Mouse (Mus musculus): ENCODE measurements at regions not wholly inside any gene's neighbourhood (a gene's known extent, or its start where the extent isn't known, plus 50 kb on each side); places are given as distances from the start of the nearest gene placed in this dataset.

DNA sequence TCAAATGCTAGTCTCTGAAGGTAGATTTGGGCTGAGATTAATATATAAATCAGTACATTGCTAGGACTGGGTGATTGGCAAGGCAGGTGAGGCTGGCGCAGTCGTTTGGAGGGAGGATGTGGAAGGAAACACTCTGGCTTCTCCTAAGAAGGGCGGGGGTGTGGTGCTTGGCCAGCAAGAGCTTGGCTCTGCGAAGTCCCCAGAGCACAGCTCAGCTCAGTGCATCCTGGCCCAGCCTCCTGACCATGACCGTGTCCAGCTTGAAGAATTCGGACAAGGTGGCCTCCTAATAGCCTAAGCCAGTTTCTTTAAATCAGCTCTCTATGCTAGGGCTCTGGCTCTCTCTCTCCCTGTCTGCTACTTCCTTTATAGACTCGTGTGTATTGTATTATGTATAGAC lies 115.4 kb downstream of the Matn1 start:
- no peak for TF ChIP-seq POLR2A (IDR thresholded peaks at IDR 0.05; ENCODE audit: borderline replicate concordance, low read depth, low read length)
- TF ChIP-seq CTCF (IDR thresholded peaks at IDR 0.05; ENCODE audit: low read depth, low read length), result no peak

DNA sequence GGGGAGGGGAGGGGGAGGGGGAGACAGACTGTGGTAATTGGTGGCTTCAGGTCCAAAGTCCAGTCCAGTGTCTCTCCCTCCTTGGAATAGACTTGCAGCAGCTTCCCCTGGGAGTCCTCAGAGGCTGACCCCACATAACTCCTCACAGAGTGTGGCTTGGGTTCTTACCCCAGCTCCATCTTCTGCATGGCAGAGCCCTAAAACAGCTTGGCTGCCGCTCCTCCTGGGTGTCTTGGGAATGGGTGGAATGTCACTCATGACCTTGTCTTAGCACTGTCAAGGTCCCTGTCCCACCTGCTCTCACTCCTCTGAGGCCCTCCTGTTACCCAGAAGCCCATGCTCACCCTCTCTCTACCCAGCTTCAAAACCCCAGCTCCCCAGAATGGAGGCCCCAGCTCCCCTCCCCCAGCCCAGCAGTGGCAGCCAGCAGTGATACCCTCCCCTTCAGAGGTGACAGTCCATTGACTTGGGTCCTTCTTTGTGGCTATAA lies 116.1 kb downstream of the Matn1 start:
- no peak for TF ChIP-seq POLR2A (IDR thresholded peaks at IDR 0.05; ENCODE audit: borderline replicate concordance, low read depth, low read length)
- TF ChIP-seq CTCF (IDR thresholded peaks at IDR 0.05; ENCODE audit: low read depth, low read length), result no peak
- no peaks in the 10 kb centered on the region for H3K4me1 ChIP-seq (ENCODE audit: control insufficient read depth, insufficient read depth, low read length)
- H3K4me3 ChIP-seq (ENCODE audit: insufficient read depth, low read length), result no peak overlapping the region
- no peak overlapping the region for H3K27ac ChIP-seq (ENCODE audit: insufficient read depth, low read depth, low read length)

More for the DNA sequence above, 115.4 kb downstream of the Matn1 start:
- no peak overlapping the region for H3K4me3 ChIP-seq (ENCODE audit: insufficient read depth, low read length)
- no peaks in the 10 kb centered on the region for H3K4me1 ChIP-seq (ENCODE audit: control insufficient read depth, insufficient read depth, low read length)
- H3K27ac ChIP-seq (ENCODE audit: insufficient read depth, low read depth, low read length), result no peak overlapping the region

DNA sequence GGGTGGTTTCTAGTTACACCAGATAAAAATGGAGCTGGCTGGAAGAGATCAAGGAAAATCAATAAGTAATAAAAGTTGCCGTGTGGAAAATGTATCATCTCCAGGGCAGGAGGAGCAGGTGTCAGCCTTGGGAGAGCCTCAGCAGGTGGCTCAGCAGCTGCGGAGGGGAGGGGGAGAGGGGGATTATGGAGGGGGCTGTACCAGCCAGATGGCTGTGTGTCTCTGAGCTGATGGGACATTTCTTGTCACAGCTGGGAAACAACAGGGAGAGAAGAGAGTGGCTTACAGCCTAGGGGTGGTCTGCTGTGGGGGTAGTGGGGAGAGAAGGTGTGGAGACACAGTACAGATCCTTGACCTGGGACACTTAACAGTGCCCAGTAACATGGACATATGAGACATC lies 116.5 kb downstream of the Matn1 start:
- TF ChIP-seq POLR2A (IDR thresholded peaks at IDR 0.05; ENCODE audit: borderline replicate concordance, low read depth, low read length) (no peak), CTCF (IDR thresholded peaks at IDR 0.05; ENCODE audit: low read depth, low read length) (no peak)
- Histone ChIP-seq H3K27ac (ENCODE audit: insufficient read depth, low read depth, low read length) (no peak overlapping the region), H3K4me1 (ENCODE audit: control insufficient read depth, insufficient read depth, low read length) (no peaks in the 10 kb centered on the region), H3K4me3 (ENCODE audit: insufficient read depth, low read length) (no peak overlapping the region)

DNA sequence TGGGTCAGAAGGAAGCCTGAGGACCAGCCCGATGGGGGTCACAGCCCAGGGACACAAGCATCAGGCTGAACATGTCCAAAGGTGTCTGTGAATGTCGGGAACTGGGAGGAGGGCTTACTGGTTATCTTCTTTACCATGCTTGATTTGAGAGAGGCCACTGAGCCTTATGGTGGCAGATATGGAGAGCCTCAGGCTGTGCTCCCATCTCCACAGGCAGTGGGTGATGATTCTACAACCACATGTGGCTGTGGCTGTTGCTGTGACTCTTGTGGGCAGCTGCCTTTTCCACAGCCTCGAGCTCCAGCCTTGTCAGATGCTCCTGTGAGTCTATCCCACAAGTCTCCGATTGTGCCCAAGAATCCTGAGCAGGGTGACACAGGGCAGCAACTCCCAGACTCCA lies 118.4 kb downstream of the Matn1 start:
- Histone ChIP-seq H3K27ac (ENCODE audit: insufficient read depth, low read depth, low read length) (no peak overlapping the region), H3K4me3 (ENCODE audit: insufficient read depth, low read length) (no peak overlapping the region), H3K4me1 (ENCODE audit: control insufficient read depth, insufficient read depth, low read length) (no peaks in the 10 kb centered on the region)
- TF ChIP-seq CTCF (IDR thresholded peaks at IDR 0.05; ENCODE audit: low read depth, low read length) (no peak), POLR2A (IDR thresholded peaks at IDR 0.05; ENCODE audit: borderline replicate concordance, low read depth, low read length) (no peak)

DNA sequence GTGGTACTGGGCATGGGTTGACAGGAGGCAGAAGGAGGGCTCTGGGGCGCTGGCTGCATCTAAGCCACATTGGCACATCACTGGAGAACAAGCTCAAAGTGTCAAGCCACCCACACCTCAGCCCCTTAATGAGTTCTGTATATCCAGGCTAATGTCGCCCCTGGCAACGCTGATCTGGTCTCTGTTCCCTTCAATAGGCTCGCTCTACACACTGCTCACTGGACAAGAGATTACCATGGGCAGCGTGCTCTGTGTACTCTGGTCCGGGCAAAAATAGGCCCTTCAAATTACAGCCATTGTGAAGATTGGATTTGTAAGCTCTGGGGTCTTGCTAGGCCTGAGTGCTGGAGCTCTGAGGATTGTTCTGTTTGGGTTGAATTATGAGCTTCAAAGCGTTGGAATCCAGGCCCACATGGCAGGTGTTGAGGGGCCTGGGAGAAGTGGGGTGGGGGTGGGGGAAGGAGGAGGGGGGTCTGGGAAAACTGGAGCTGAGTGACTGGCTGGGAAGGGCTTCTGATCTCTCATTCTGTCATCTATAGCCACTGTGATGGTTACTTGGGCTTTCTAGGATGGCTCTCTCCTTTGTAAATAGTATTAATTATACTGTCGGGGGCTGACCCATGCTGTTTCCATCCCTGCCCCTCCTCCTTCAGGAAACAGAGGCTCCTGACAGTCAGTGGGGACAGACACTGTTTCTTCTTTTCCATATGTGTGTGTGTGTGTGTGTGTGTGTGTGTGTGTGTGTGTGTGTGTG lies 122.2 kb downstream of the Matn1 start:
- TF ChIP-seq POLR2A (IDR thresholded peaks at IDR 0.05; ENCODE audit: borderline replicate concordance, low read depth, low read length), result no peak
- TF ChIP-seq CTCF (IDR thresholded peaks at IDR 0.05; ENCODE audit: low read depth, low read length), result no peak
- Histone ChIP-seq H3K4me1 (ENCODE audit: control insufficient read depth, insufficient read depth, low read length) (no peaks in the 10 kb centered on the region), H3K27ac (ENCODE audit: insufficient read depth, low read depth, low read length) (no peak overlapping the region), H3K4me3 (ENCODE audit: insufficient read depth, low read length) (no peak overlapping the region)

DNA sequence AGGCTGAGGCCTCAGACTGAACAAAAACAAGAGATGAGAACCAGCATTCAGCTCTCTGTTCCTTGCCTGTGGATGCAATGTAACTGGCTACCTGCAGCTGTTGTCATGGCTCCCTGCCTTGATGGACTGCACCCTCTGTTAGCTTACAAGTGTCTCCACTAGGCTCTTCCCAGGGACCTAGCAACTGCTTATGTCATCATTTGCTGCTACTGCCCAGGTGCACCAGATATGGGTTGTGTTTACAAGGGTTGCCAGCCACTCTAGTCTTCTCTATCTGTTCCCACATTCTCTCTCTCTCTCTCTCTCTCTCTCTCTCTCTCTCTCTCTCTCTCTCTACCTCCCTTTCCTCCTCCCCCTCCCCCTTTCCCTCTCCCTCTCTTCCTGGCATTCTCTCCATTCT lies 126.4 kb downstream of the Matn1 start:
- Histone ChIP-seq H3K4me3 (ENCODE audit: insufficient read depth, low read length) (no peak overlapping the region), H3K4me1 (ENCODE audit: control insufficient read depth, insufficient read depth, low read length) (no peaks in the 10 kb centered on the region), H3K27ac (ENCODE audit: insufficient read depth, low read depth, low read length) (no peak overlapping the region)
- TF ChIP-seq POLR2A (IDR thresholded peaks at IDR 0.05; ENCODE audit: borderline replicate concordance, low read depth, low read length), result no peak

DNA sequence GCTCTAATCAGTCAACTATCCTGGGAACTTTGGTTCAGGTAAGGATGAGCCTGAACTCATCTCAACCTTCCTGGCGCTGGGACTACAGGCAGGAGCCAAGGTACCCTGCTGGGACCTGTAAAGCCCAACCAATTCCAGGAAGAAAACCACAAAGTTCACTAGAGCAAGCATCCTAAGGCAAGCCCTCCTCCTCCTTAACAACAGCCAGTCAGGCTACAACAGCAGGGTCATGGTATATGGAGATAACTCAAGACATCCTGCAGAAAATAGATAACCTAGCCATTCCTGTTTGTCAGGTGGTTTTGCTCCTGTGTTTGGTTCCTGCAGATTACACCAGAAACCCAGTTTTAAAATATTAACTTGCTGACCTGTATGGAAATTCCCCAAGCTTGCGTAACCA lies 128.4 kb downstream of the Matn1 start:
- TF ChIP-seq POLR2A (IDR thresholded peaks at IDR 0.05; ENCODE audit: borderline replicate concordance, low read depth, low read length) (no peak), CTCF (IDR thresholded peaks at IDR 0.05; ENCODE audit: low read depth, low read length) (no peak)
- no peaks in the 10 kb centered on the region for H3K4me1 ChIP-seq (ENCODE audit: control insufficient read depth, insufficient read depth, low read length)
- H3K27ac ChIP-seq (ENCODE audit: insufficient read depth, low read depth, low read length), result no peak overlapping the region

DNA sequence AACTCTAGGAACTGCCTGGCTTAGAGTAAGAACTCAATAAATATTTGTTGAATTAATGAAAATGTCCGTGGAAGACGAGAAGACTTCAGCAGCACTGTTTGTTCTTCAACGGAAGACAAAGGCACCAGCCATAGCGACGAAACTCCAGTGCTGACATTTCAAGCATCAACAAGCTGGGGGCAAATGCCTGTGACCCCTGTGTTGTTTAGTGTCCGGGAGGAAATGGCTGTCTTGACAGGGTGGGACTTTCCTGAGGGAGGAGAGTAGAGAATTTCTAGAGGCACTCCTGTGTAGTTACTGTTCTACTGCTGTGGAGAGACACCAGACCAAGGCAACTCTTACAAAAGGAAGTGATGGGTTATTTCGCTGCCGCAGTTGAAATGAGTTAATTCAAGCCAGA lies 129.2 kb downstream of the Matn1 start:
- TF ChIP-seq CTCF (IDR thresholded peaks at IDR 0.05; ENCODE audit: low read depth, low read length) (no peak), POLR2A (IDR thresholded peaks at IDR 0.05; ENCODE audit: borderline replicate concordance, low read depth, low read length) (no peak)

More for the DNA sequence above, 128.4 kb downstream of the Matn1 start:
- H3K4me3 ChIP-seq (ENCODE audit: insufficient read depth, low read length), result no peak overlapping the region

DNA sequence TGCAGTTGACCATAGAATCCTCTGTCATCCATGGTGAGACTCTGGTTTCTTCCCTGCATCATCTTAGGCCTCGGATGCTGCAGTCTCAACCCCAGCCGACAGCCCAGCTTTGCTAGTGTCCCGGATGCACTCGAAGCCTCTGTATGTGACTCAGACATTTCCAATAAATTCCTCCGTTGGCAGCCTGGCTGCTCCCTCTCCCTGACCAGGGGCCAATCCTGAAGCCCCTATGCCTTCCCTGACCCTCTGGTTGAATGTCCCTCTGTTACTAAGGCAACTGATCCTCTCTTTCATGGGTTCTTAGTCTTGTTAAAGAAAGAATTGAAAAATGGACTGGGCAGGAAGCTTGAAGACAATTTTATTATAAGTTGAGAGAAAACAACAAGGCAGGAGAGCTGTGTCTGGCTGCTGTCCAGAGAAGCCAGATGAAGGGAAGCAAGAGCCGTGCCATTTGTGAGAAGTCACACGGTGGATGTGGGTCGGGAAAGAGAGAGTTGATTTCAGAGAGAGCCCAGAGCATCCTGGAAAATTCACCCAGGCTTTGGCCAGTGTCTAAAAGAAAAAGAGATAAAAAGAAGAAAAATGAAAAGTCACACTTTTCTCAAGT lies 131.2 kb downstream of the Matn1 start:
- H3K4me1 ChIP-seq (ENCODE audit: control insufficient read depth, insufficient read depth, low read length), result no peaks in the 10 kb centered on the region
- no peak overlapping the region for H3K4me3 ChIP-seq (ENCODE audit: insufficient read depth, low read length)
- no peak for TF ChIP-seq CTCF (IDR thresholded peaks at IDR 0.05; ENCODE audit: low read depth, low read length)
- no peak for TF ChIP-seq POLR2A (IDR thresholded peaks at IDR 0.05; ENCODE audit: borderline replicate concordance, low read depth, low read length)
- H3K27ac ChIP-seq (ENCODE audit: insufficient read depth, low read depth, low read length), result no peak overlapping the region

More for the DNA sequence above, 129.2 kb downstream of the Matn1 start:
- H3K4me3 ChIP-seq (ENCODE audit: insufficient read depth, low read length), result no peak overlapping the region
- no peaks in the 10 kb centered on the region for H3K4me1 ChIP-seq (ENCODE audit: control insufficient read depth, insufficient read depth, low read length)
- H3K27ac ChIP-seq (ENCODE audit: insufficient read depth, low read depth, low read length), result no peak overlapping the region

DNA sequence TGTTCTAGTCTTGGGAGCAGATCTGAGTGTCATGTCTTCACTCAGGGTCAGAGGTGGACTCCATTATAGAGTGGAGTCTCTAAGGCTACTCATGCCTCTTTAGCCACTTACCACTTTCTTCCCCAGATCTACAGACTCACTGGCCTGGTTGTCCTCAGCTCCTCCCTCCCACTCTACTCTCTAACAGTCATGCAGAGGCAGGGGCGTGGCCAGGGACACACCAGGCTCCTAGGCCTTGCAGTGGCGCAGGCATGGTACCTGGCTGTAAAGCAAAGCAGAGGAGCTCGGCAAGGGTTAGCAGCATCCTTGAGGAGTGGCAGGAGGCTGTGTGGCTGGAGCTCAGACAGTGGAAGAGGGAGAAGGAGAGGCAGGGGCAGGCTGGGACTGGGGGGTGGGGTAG lies 132.4 kb downstream of the Matn1 start:
- no peak overlapping the region for H3K4me3 ChIP-seq (ENCODE audit: insufficient read depth, low read length)

More for the DNA sequence above, 132.4 kb downstream of the Matn1 start:
- Histone ChIP-seq H3K27ac (ENCODE audit: insufficient read depth, low read depth, low read length) (no peak overlapping the region), H3K4me1 (ENCODE audit: control insufficient read depth, insufficient read depth, low read length) (no peaks in the 10 kb centered on the region)
- no peak for TF ChIP-seq CTCF (IDR thresholded peaks at IDR 0.05; ENCODE audit: low read depth, low read length)
- no peak for TF ChIP-seq POLR2A (IDR thresholded peaks at IDR 0.05; ENCODE audit: borderline replicate concordance, low read depth, low read length)

All from bone marrow macrophage, adult 2 months (primary cell).